ENCODE assay signal across 17 mouse cellular contexts in the genomic region with DNA sequence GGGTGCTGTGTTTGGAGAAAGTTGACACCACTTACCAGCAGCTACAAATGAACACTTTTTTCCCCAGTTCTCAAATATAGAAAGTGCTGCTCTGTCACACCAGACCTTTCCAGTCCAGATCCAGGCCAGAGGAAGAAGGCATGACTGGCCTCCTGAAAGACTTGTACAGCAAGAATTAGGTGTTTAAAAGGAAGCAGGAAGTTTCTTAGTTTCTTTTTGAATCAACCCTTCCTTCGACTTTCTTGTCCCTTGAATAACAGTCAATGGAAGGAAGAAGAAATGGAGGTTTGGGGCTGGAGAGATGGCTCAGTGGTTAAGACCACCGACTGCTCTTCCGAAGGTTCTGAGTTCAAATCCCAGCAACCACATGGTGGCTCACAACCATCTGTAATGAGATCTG. TPM values are rescaled to one million over a fixed set of nuclear protein-coding genes. Genes with fewer than 3 reads are reported as not detected.
"Had no signal": no experiment of that assay in that cellular context is flagged by ENCODE, and none has a peak within 500 bp of the region (broad histone marks: within the 10 kb centered on the region; RNA-seq: fewer than 3 reads in every experiment).

No protein-coding gene starts in this region.

- H3K27ac ChIP-seq: left cerebral cortex, adult 2 months; liver, embryonic 15.5 days; midbrain, embryonic 15.5 days; neural tube, embryonic 12.5 days had no signal

- H3K36me3 ChIP-seq: limb, embryonic 10.5 days; liver, embryonic 15.5 days; midbrain, embryonic 15.5 days; neural tube, embryonic 12.5 days had no signal

- ATAC-seq: midbrain, embryonic 15.5 days had no signal

- H3K9ac ChIP-seq: liver, embryonic 15.5 days; lung, embryonic 14.5 days; midbrain, embryonic 15.5 days; neural tube, embryonic 12.5 days had no signal

- H3K4me3 ChIP-seq: left cerebral cortex, adult 2 months; limb, embryonic 10.5 days; liver, embryonic 15.5 days; megakaryocyte, embryonic 14.5 days; midbrain, embryonic 15.5 days; neural tube, embryonic 12.5 days had no signal

- H3K9me3 ChIP-seq: limb, embryonic 10.5 days; liver, embryonic 15.5 days; megakaryocyte, embryonic 14.5 days; midbrain, embryonic 15.5 days; neural tube, embryonic 12.5 days had no signal

- H3K4me2 ChIP-seq: liver, embryonic 11.5 days; liver, embryonic 15.5 days; lung, embryonic 14.5 days; midbrain, embryonic 11.5 days; midbrain, embryonic 15.5 days; neural tube, embryonic 12.5 days had no signal

- H3K27me3 ChIP-seq: liver, embryonic 15.5 days; megakaryocyte, embryonic 14.5 days; midbrain, embryonic 15.5 days; neural tube, embryonic 12.5 days had no signal

- H3K4me1 ChIP-seq: midbrain, embryonic 15.5 days; neural tube, embryonic 12.5 days had no signal

- DNase-seq: kidney, postnatal 10 days; lung, embryonic 14.5 days; lung, postnatal 10 days; lung, postnatal 4 days; right cerebral cortex, postnatal 4 days; thymus, adult 18-20 months; thymus, postnatal 14 days had no signal

RNA-seq across cellular contexts. Expression of gene Gm9964, which starts 3.7 kb away (rescaled TPM):
- polyA plus RNA-seq: limb, embryonic 10.5 days; limb, embryonic 14.5 days; liver, embryonic 11.5 days; liver, embryonic 15.5 days; lung, embryonic 14.5 days; midbrain, embryonic 11.5 days; midbrain, embryonic 15.5 days; neural tube, embryonic 12.5 days; spleen, adult 2 months had no signal
